Mouse (Mus musculus) hindbrain, postnatal 0 days (tissue): Measurements from ENCODE around the gene Hspb1. TPM values are rescaled to one million over a fixed set of nuclear protein-coding genes. Genes with fewer than 3 reads are reported as not detected.

Experiments
- ATAC-seq: fragments of 200-750 bp; cut with Nextera tagmentation; 2 replicates; pipeline ENCODE4 v1.8.0; 2017; ENCODE audit warnings: mild to moderate bottlenecking, moderate TSS enrichment, moderate library complexity
- DNase-seq: peaks from one replicate; pipeline ENCODE4 v3.0.0-alpha.2; 2015; ENCODE audit warnings: low spot score
- H3K27ac ChIP-seq: fragments of 300-500 bp; sonication (generic); 2 replicates; pipeline ENCODE4 v1.5.1; 2014; ENCODE audit warnings: mild to moderate bottlenecking
- H3K27me3 ChIP-seq: fragments of 300-500 bp; sonication (generic); 2 replicates; pipeline ENCODE4 v1.6.1; 2014; ENCODE audit warnings: low read length, mixed read lengths; ENCODE audit not compliant: insufficient read depth
- H3K36me3 ChIP-seq: fragments of 300-500 bp; sonication (generic); 2 replicates; pipeline ENCODE4 v1.6.1; 2014; ENCODE audit warnings: low read length, mixed read lengths; ENCODE audit not compliant: insufficient read depth
- H3K4me1 ChIP-seq: fragments of 300-500 bp; sonication (generic); 2 replicates; pipeline ENCODE4 v1.6.1; 2014; ENCODE audit warnings: antibody characterized with exemption, low read length, mixed read lengths; ENCODE audit not compliant: insufficient read depth
- H3K4me2 ChIP-seq: fragments of 300-500 bp; sonication (generic); 2 replicates; pipeline ENCODE4 v1.6.1; 2014; ENCODE audit warnings: low read depth, mild to moderate bottlenecking, low read length, moderate library complexity, mixed read lengths
- H3K4me3 ChIP-seq: fragments of 300-500 bp; sonication (generic); 2 replicates; pipeline ENCODE4 v1.5.1; 2014; ENCODE audit warnings: low read length
- H3K9ac ChIP-seq: fragments of 300-500 bp; sonication (generic); replicated peaks from 2 replicates; pipeline ENCODE4 v1.6.1; 2014; ENCODE audit warnings: mild to moderate bottlenecking, low read length, moderate library complexity, mixed read lengths
- H3K9me3 ChIP-seq: fragments of 300-500 bp; sonication (generic); 2 replicates; pipeline ENCODE4 v1.6.1; 2016; ENCODE audit warnings: low read length, mixed read lengths
- CTCF ChIP-seq: IDR thresholded peaks from 2 replicates; pipeline ENCODE4 v1.5.1; 2016; ENCODE audit warnings: antibody characterized with exemption, control low read depth, low read depth
- WGBS: fragments of 180-500 bp; shearing (Covaris S2); extraction: QIAGEN DNeasy Blood & Tissue Kit; methylation state at CpG from one replicate; pipeline ENCODE4 v1.1.7; 2014; 5-methylcytosine and 5-hydroxymethylcytosine counted together
- polyA plus RNA-seq: library from polyadenylated mRNA; unstranded; fragments of >200 nt; fragmentation: Nextera tagmentation; extraction: Ambion mirVana; gene quantifications from 2 replicates; pipeline ENCODE4 v1.2.1, GENCODE M21; 2015
- total RNA-seq: library from RNA; depleted of rRNA; stranded (reverse); fragments of >200 nt; gene quantifications from 2 replicates; pipeline ENCODE4 v1.2.3, GENCODE M21; 2014

Gene Hspb1
- total and polyA plus RNA-seq, 2 experiments from 2014 or later = 28.0 to 29.6 TPM

DNA sequence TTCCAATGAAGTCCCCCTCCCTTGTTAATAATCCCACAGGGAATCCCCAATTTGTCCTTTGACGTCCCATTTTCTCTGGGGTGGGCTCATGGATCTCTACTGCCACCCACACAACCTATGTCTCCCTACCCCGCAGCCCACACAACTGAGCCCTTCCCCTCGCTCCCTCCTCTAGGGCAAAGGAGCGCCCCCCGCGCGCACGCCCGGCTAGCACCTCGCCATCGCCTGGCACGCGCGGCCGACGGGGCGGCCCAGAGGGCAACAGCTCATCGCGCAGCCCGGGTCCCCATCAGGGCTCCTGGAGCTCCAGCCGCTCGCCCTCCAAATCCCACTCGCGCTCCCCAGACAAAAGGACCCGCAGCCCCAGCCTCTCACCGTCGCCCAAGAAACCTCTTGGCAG lies 19.1 kb upstream of the Hspb1 start:
- H3K27ac ChIP-seq = no peak overlapping the region
- ATAC-seq = peak; percentile 25
- 11% methylated on average over 27 of the region's 27 CpGs for WGBS

GRCm38 (mm10) chr5:135869661-135870423 lies 17.9 kb upstream of the Hspb1 start:
- H3K9ac ChIP-seq = no peak overlapping the region

More for the DNA sequence above, 19.1 kb upstream of the Hspb1 start:
- Histone ChIP-seq H3K9me3 (no peaks in the 10 kb centered on the region), H3K4me1 (peaks cover 5% of the 10 kb centered on the region; the same call in 1 of the 2 replicates), H3K9ac (peak overlapping the region; percentile 66; the same call in 1 of the 2 replicates), H3K36me3 (no peaks in the 10 kb centered on the region; the same call in 1 of the 2 replicates), H3K4me2 (peak overlapping the region; percentile 75), H3K27me3 (no peaks in the 10 kb centered on the region), H3K4me3 (peak overlapping the region; percentile 47)
- DNase-seq = no peak
- no peak for TF ChIP-seq CTCF

DNA sequence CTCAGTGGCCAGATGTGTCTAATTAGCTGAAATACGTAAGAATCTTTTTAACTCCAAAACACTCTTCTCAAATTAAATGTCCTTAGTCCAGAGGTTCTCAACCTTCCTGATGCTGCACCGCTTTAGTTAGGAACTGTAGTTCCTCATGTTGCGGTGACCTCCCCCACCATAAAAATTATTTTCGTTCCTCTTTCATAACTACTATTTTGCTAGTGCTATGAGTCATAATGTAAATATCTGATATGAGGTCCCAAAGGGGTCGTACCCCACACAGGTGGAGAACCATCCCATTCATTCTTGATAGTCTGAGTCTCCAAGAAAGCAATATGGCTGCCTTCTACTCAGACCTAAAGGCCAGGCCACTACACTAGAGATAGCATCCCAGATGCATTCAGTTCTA lies 17.2 kb upstream of the Hspb1 start:
- Histone ChIP-seq H3K4me1 (peaks cover 5% of the 10 kb centered on the region; the same call in 1 of the 2 replicates), H3K9me3 (no peaks in the 10 kb centered on the region), H3K27ac (no peak overlapping the region), H3K4me2 (no peak overlapping the region), H3K4me3 (no peak overlapping the region), H3K36me3 (no peaks in the 10 kb centered on the region), H3K27me3 (no peaks in the 10 kb centered on the region), H3K9ac (no peak overlapping the region)
- 88% methylated on average over 5 of the region's 5 CpGs for WGBS
- no peak for TF ChIP-seq CTCF
- DNase-seq (no peak), ATAC-seq (no peak)

More at GRCm38 (mm10) chr5:135869661-135870423, 17.9 kb upstream of the Hspb1 start:
- H3K27ac ChIP-seq = no peak overlapping the region
- 66% methylated on average over 14 of the region's 14 CpGs for WGBS
- H3K27me3 ChIP-seq = no peaks in the 10 kb centered on the region
- no peak for TF ChIP-seq CTCF
- no peaks in the 10 kb centered on the region for H3K36me3 ChIP-seq
- no peak for DNase-seq
- H3K4me3 ChIP-seq = no peak overlapping the region
- no peaks in the 10 kb centered on the region for H3K9me3 ChIP-seq
- H3K4me1 ChIP-seq = peaks cover 5% of the 10 kb centered on the region; the same call in 1 of the 2 replicates
- ATAC-seq = no peak
- H3K4me2 ChIP-seq = no peak overlapping the region

DNA sequence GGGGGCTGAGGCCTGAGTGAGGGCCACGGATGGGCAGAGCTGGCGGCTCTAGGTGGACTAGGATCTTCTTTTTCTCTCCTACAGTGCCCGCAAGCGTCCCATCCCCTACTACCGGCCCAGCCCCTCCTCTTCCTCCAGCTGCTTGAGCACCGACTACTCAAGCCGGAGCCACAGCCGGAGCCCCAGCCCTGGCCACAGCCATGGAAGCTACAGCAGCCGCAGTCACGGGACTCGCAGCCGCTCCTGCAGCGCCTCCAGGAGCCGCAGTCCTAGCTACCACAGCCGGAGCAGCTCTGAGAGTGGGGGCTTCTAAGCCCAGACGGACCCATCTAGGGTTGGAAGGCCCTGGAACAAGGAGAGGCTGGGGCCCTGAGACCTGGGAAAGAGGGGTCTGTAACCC lies 14.7 kb upstream of the Hspb1 start:
- Histone ChIP-seq H3K27ac (no peak overlapping the region), H3K36me3 (no peaks in the 10 kb centered on the region), H3K4me3 (no peak overlapping the region), H3K27me3 (no peaks in the 10 kb centered on the region), H3K9me3 (no peaks in the 10 kb centered on the region), H3K4me1 (0 out of 2 replicates have a peak, but pooled peaks cover 4% of the 10 kb centered on the region), H3K9ac (no peak overlapping the region), H3K4me2 (no peak overlapping the region)
- DNase-seq (no peak), ATAC-seq (no peak)
- WGBS = 22% methylated on average over 16 of the region's 16 CpGs
- TF ChIP-seq CTCF = no peak

- H3K9me3 ChIP-seq = no peaks in the 10 kb centered on the region
- H3K9ac ChIP-seq = no peak overlapping the region
- 62% methylated on average over 9 of the region's 9 CpGs for WGBS
- no peak for ATAC-seq
- no peaks in the 10 kb centered on the region for H3K27me3 ChIP-seq
- no peaks in the 10 kb centered on the region for H3K36me3 ChIP-seq
- H3K4me2 ChIP-seq = no peak overlapping the region
- DNase-seq = no peak
- H3K27ac ChIP-seq = no peak overlapping the region
- H3K4me1 ChIP-seq = 0 out of 2 replicates have a peak, but pooled peaks cover 4% of the 10 kb centered on the region
- H3K4me3 ChIP-seq = no peak overlapping the region
- TF ChIP-seq CTCF = no peak
Measured at GRCm38 (mm10) chr5:135873753-135874152, 14.0 kb upstream of the Hspb1 start.

GRCm38 (mm10) chr5:135877180-135877579 lies 10.5 kb upstream of the Hspb1 start:
- 0 out of 2 replicates have a peak overlapping the region, but pooled peaks have one; percentile 17 for H3K9ac ChIP-seq
- DNase-seq (peak; percentile 83), ATAC-seq (no peak)
- TF ChIP-seq CTCF = peak; percentile 73
- H3K4me3 ChIP-seq = peak overlapping the region; percentile 29
- H3K27me3 ChIP-seq = no peaks in the 10 kb centered on the region
- H3K27ac ChIP-seq = no peak overlapping the region
- H3K36me3 ChIP-seq = no peaks in the 10 kb centered on the region
- H3K9me3 ChIP-seq = no peaks in the 10 kb centered on the region
- H3K4me1 ChIP-seq = 0 out of 2 replicates have a peak, but pooled peaks cover 4% of the 10 kb centered on the region
- peak overlapping the region; percentile 61 for H3K4me2 ChIP-seq
- WGBS = 19% methylated on average over 8 of the region's 8 CpGs

DNA sequence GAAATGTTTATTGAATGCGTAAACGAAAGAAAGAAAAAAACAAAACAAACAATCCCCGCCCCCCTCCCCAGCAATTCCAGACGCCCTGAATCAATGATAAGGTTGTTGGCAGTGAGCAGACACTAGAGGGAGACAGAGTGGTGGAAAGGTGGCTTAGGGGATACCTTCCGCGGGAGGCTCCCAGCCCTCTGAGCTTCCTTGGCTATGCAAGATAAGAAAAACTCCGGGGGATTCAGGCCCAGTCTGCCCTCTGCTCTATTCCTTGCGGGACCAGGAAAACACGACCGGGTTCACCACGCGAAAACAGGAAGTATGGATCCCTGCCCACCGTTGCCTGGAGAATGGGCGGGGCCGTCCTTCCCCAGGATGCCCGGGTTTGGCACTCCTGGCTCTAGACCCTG lies 9.9 kb upstream of the Hspb1 start:
- under 1% methylated on average over 16 of the region's 16 CpGs for WGBS
- Histone ChIP-seq H3K36me3 (no peaks in the 10 kb centered on the region), H3K27ac (no peak overlapping the region), H3K4me2 (peak overlapping the region; percentile 61), H3K9me3 (no peaks in the 10 kb centered on the region), H3K4me1 (0 out of 2 replicates have a peak, but pooled peaks cover 4% of the 10 kb centered on the region), H3K9ac (peak overlapping the region; percentile 40; the same call in 1 of the 2 replicates), H3K27me3 (no peaks in the 10 kb centered on the region), H3K4me3 (peak overlapping the region; percentile 29)
- peak; percentile 85 for DNase-seq
- peak; percentile 75 for TF ChIP-seq CTCF
- ATAC-seq = peak; percentile 58; the same call in 1 of the 2 replicates
